Mouse (Mus musculus): ENCODE results near the gene N4bp1. TPM values are rescaled to one million over a fixed set of nuclear protein-coding genes. Genes with fewer than 3 reads are reported as not detected.
A peak's percentile ranks its signal among the peaks of the same experiment; 100 is the strongest.

The N4bp1 gene
- 100 to 1,000 TPM in 21 of 26 experiments, 10 to 100 TPM in 5; 55.3 to 365 (median 171) TPM for total RNA-seq (2018; cell fraction: chromatin; rRNA removed)
- 10 to 100 TPM; 24.5 to 94.7 (median 48.1) TPM for total RNA-seq (2018; cell fraction: cytosol; rRNA removed)
- 100 to 1,000 TPM in 20 of 26 experiments, 10 to 100 TPM in 6; 49.0 to 306 (median 133) TPM for total RNA-seq (2018; cell fraction: nucleus; rRNA removed)
- 17.2 to 24.6 TPM (median 22.9 TPM) in 3 replicates for polyA plus RNA-seq (2018)

- WGBS (ENCODE audit: missing documents) = under 1% methylated on average over 105 of the region's 119 CpGs
- Histone ChIP-seq H3K27ac (peak within 1 kb of the TSS; percentile 29), H3K36me3 (ENCODE audit: inconsistent target) (no peaks in the 10 kb centered on the region), H3K4me3 (ENCODE audit: inconsistent target) (peak within 1 kb of the TSS; percentile 69), H3K79me2 (ENCODE audit: inconsistent target) (peaks cover 48% of the 10 kb centered on the region)
These were observed at the start of gene N4bp1 for GRCm38 (mm10) chr8:86884489-86885463. Gene N4bp1, minus strand, starts transcription at chr8:86885258.

GRCm38 (mm10) chr8:86934841-86935240 is 49.8 kb upstream of the N4bp1 start:
- Histone ChIP-seq H3K4me3 (ENCODE audit: inconsistent target) (no peak overlapping the region), H3K27ac (no peak overlapping the region), H3K36me3 (ENCODE audit: inconsistent target) (no peaks in the 10 kb centered on the region), H3K79me2 (ENCODE audit: inconsistent target) (no peaks in the 10 kb centered on the region)
- 86% methylated on average over 4 of the region's 5 CpGs for WGBS (ENCODE audit: missing documents)

GRCm38 (mm10) chr8:86934393-86934792 is 49.3 kb upstream of the N4bp1 start:
- Histone ChIP-seq H3K79me2 (ENCODE audit: inconsistent target) (no peaks in the 10 kb centered on the region), H3K36me3 (ENCODE audit: inconsistent target) (no peaks in the 10 kb centered on the region), H3K4me3 (ENCODE audit: inconsistent target) (no peak overlapping the region), H3K27ac (no peak overlapping the region)
- 87% methylated on average over 13 of the region's 13 CpGs for WGBS (ENCODE audit: missing documents)

- no peaks in the 10 kb centered on the region for H3K79me2 ChIP-seq (ENCODE audit: inconsistent target)
- H3K36me3 ChIP-seq (ENCODE audit: inconsistent target) = no peaks in the 10 kb centered on the region
- no peak overlapping the region for H3K4me3 ChIP-seq (ENCODE audit: inconsistent target)
- 30% methylated on average over 9 of the region's 9 CpGs for WGBS (ENCODE audit: missing documents)
- no peak overlapping the region for H3K27ac ChIP-seq
These were observed 48.8 kb upstream of the N4bp1 start for GRCm38 (mm10) chr8:86933898-86934297.

GRCm38 (mm10) chr8:86926237-86926636 is 41.2 kb upstream of the N4bp1 start:
- no peak overlapping the region for H3K4me3 ChIP-seq (ENCODE audit: inconsistent target)
- no peaks in the 10 kb centered on the region for H3K79me2 ChIP-seq (ENCODE audit: inconsistent target)
- no peak overlapping the region for H3K27ac ChIP-seq
- no peaks in the 10 kb centered on the region for H3K36me3 ChIP-seq (ENCODE audit: inconsistent target)
- WGBS (ENCODE audit: missing documents) = 88% methylated on average over 8 of the region's 8 CpGs

- no peak overlapping the region for H3K27ac ChIP-seq
- no peaks in the 10 kb centered on the region for H3K36me3 ChIP-seq (ENCODE audit: inconsistent target)
- 92% methylated on average over 5 of the region's 5 CpGs for WGBS (ENCODE audit: missing documents)
- H3K4me3 ChIP-seq (ENCODE audit: inconsistent target) = no peak overlapping the region
- H3K79me2 ChIP-seq (ENCODE audit: inconsistent target) = no peaks in the 10 kb centered on the region
These were observed 38.3 kb upstream of the N4bp1 start for GRCm38 (mm10) chr8:86923219-86923835.

GRCm38 (mm10) chr8:86922673-86923072 is 37.6 kb upstream of the N4bp1 start:
- Histone ChIP-seq H3K27ac (no peak overlapping the region), H3K79me2 (ENCODE audit: inconsistent target) (no peaks in the 10 kb centered on the region), H3K4me3 (ENCODE audit: inconsistent target) (no peak overlapping the region), H3K36me3 (ENCODE audit: inconsistent target) (no peaks in the 10 kb centered on the region)
- 100% methylated on average over 1 of the region's 1 CpGs for whole genome bisulfite sequencing (ENCODE audit: missing documents)

GRCm38 (mm10) chr8:86922141-86922540 is 37.1 kb upstream of the N4bp1 start:
- Histone ChIP-seq H3K4me3 (ENCODE audit: inconsistent target) (no peak overlapping the region), H3K36me3 (ENCODE audit: inconsistent target) (no peaks in the 10 kb centered on the region), H3K27ac (no peak overlapping the region), H3K79me2 (ENCODE audit: inconsistent target) (no peaks in the 10 kb centered on the region)
- WGBS (ENCODE audit: missing documents) = 92% methylated on average over 5 of the region's 5 CpGs

GRCm38 (mm10) chr8:86920996-86921395 is 35.9 kb upstream of the N4bp1 start:
- Histone ChIP-seq H3K27ac (peak overlapping the region; percentile 47), H3K36me3 (ENCODE audit: inconsistent target) (no peaks in the 10 kb centered on the region), H3K4me3 (ENCODE audit: inconsistent target) (no peak overlapping the region), H3K79me2 (ENCODE audit: inconsistent target) (no peaks in the 10 kb centered on the region)
- 4% methylated on average over 5 of the region's 5 CpGs for WGBS (ENCODE audit: missing documents)

- Histone ChIP-seq H3K36me3 (ENCODE audit: inconsistent target) (no peaks in the 10 kb centered on the region), H3K27ac (peak overlapping the region; percentile 47), H3K79me2 (ENCODE audit: inconsistent target) (no peaks in the 10 kb centered on the region), H3K4me3 (ENCODE audit: inconsistent target) (no peak overlapping the region)
- 30% methylated on average over 7 of the region's 7 CpGs for WGBS (ENCODE audit: missing documents)
These were observed 35.4 kb upstream of the N4bp1 start for GRCm38 (mm10) chr8:86920455-86920854.

GRCm38 (mm10) chr8:86920024-86920423 is 35.0 kb upstream of the N4bp1 start:
- H3K27ac ChIP-seq = no peak overlapping the region
- no peak overlapping the region for H3K4me3 ChIP-seq (ENCODE audit: inconsistent target)
- H3K79me2 ChIP-seq (ENCODE audit: inconsistent target) = no peaks in the 10 kb centered on the region
- H3K36me3 ChIP-seq (ENCODE audit: inconsistent target) = no peaks in the 10 kb centered on the region
- WGBS (ENCODE audit: missing documents) = 93% methylated on average over 7 of the region's 7 CpGs

- Histone ChIP-seq H3K36me3 (ENCODE audit: inconsistent target) (no peaks in the 10 kb centered on the region), H3K27ac (no peak overlapping the region), H3K79me2 (ENCODE audit: inconsistent target) (no peaks in the 10 kb centered on the region), H3K4me3 (ENCODE audit: inconsistent target) (no peak overlapping the region)
- WGBS (ENCODE audit: missing documents) = 92% methylated on average over 3 of the region's 4 CpGs
These were observed 34.2 kb upstream of the N4bp1 start for GRCm38 (mm10) chr8:86919262-86919661.

GRCm38 (mm10) chr8:86918093-86918492 is 33.0 kb upstream of the N4bp1 start:
- 100% methylated on average over 2 of the region's 2 CpGs for WGBS (ENCODE audit: missing documents)
- no peaks in the 10 kb centered on the region for H3K79me2 ChIP-seq (ENCODE audit: inconsistent target)
- H3K27ac ChIP-seq = no peak overlapping the region
- H3K36me3 ChIP-seq (ENCODE audit: inconsistent target) = no peaks in the 10 kb centered on the region
- no peak overlapping the region for H3K4me3 ChIP-seq (ENCODE audit: inconsistent target)

- no peak overlapping the region for H3K27ac ChIP-seq
- no peaks in the 10 kb centered on the region for H3K79me2 ChIP-seq (ENCODE audit: inconsistent target)
- no peaks in the 10 kb centered on the region for H3K36me3 ChIP-seq (ENCODE audit: inconsistent target)
- 97% methylated on average over 2 of the region's 2 CpGs for WGBS (ENCODE audit: missing documents)
- no peak overlapping the region for H3K4me3 ChIP-seq (ENCODE audit: inconsistent target)
These were observed 32.6 kb upstream of the N4bp1 start for GRCm38 (mm10) chr8:86917689-86918088.

GRCm38 (mm10) chr8:86916369-86916768 is 31.3 kb upstream of the N4bp1 start:
- H3K79me2 ChIP-seq (ENCODE audit: inconsistent target) = no peaks in the 10 kb centered on the region
- H3K27ac ChIP-seq = no peak overlapping the region
- 93% methylated on average over 4 of the region's 4 CpGs for WGBS (ENCODE audit: missing documents)
- H3K4me3 ChIP-seq (ENCODE audit: inconsistent target) = no peak overlapping the region
- H3K36me3 ChIP-seq (ENCODE audit: inconsistent target) = no peaks in the 10 kb centered on the region
